Mouse (Mus musculus): Measurements from ENCODE around the gene Hspg2.

Hspg2 gene

GRCm38 (mm10) chr4:137480191-137480992, 11.8 kb downstream of the Hspg2 start:
- no peak for DNase-seq (ENCODE audit: extremely low read depth, insufficient read length, low spot score)

- no peak for DNase-seq (ENCODE audit: extremely low read depth, insufficient read length, low spot score)
Measured at GRCm38 (mm10) chr4:137480993-137481340, 12.4 kb downstream of the Hspg2 start.

DNA sequence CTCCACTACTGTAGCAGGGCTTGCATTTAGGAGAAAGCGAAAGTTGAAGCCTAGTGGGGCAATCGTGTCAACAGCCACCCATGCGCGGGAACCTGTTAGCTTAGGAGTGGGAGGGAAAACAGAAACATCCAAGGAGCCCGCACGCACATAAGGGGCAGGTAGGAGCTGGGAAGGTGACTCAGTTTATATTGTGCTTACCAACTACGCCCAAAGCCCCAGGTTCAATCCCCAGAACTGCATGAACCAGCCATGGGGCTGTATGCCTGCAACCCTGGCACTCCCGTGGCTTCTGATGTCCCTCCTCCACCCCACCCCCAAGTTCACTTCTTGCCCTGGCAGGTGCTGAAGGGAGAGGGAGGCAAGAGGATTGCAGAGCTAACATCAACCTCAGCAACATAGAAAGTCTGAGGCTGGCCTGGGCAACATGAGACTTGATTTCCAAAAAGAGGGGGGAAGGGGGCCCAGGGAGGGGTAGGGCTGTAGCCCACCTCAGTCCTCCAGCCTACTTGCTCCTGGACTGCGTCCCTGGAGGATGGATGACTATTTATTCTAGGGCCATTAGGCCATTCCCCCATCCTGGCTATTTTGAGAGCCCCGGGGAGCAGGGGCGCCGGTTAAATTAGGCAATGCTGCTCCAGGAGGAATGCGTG, 12.9 kb downstream of the Hspg2 start:
- DNase-seq (ENCODE audit: extremely low read depth, insufficient read length, low spot score), result no peak

DNA sequence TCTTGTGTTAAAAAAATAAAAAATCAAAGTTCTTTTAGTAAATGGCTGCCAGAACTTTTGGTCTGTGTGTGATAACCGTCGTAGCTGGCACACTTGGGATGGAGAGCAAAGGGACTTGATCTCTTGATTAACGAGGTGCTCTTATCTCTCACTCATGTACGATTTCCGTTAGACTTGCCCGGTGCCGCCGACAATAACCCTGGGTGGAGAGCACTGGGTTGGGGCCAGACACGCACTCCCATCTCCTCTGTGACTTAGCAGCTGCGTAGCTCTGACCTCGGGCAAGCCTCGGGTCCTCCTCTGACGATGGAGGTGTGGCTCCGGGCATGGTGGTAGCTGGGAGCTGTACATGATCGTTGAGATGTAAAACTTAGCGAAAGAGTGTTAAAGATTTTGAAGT, 15.3 kb downstream of the Hspg2 start:
- no peak for DNase-seq (ENCODE audit: extremely low read depth, insufficient read length, low spot score)

DNA sequence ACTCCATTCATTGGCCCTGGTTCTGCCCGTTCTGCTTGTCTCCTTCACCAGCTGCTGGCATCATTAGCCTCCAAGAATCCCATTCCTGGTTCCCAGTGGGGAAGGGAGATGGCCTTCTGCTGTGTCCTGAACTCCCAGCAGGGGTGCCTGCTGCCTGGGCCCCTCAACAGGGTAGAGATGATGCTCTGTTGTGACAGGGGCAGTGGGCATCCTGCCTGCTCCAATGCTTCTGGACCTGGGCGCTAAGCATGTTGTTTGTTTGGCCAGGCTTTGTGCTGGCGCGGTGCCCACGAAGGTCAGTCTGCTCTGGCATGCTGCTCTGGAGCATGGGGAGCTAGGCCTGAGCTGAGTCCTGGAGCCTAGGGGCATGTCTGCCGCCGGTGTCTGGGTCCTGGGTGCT, 16.0 kb downstream of the Hspg2 start:
- DNase-seq (ENCODE audit: extremely low read depth, insufficient read length, low spot score), result no peak

DNA sequence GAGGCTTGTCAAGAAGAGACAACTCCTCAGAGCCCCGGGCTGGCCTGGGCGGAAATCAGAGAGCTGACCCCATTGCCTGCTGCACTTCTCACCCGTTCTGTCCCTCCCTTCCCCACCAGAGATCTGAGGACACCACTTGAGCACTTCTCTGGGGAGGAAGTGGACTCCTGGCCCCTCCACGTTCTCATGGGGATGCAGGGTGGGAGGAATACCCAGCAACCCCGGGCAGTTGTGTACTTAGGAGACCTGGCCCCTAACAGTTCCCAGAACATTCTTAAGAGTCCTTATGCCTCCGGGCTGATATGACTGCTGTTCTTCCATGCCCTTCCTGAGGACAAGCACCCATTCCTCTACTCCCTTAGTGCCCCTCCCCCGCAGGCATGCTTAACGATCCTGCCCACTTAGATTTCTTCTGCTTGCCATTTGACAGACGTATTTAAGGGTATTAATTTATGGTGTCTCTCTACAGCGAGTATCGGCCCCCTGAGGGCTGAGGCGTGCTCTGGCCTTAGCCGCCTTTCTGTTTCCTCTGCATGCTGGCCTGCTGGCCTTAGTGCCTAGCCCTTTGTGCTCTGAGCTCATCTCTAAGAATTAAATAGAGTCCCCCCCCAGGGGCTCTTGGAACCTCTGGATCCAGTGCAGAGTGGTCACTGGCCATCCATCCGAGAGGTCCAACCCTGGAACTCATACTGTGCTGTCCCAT, 16.8 kb downstream of the Hspg2 start:
- no peak for DNase-seq (ENCODE audit: extremely low read depth, insufficient read length, low spot score)

DNA sequence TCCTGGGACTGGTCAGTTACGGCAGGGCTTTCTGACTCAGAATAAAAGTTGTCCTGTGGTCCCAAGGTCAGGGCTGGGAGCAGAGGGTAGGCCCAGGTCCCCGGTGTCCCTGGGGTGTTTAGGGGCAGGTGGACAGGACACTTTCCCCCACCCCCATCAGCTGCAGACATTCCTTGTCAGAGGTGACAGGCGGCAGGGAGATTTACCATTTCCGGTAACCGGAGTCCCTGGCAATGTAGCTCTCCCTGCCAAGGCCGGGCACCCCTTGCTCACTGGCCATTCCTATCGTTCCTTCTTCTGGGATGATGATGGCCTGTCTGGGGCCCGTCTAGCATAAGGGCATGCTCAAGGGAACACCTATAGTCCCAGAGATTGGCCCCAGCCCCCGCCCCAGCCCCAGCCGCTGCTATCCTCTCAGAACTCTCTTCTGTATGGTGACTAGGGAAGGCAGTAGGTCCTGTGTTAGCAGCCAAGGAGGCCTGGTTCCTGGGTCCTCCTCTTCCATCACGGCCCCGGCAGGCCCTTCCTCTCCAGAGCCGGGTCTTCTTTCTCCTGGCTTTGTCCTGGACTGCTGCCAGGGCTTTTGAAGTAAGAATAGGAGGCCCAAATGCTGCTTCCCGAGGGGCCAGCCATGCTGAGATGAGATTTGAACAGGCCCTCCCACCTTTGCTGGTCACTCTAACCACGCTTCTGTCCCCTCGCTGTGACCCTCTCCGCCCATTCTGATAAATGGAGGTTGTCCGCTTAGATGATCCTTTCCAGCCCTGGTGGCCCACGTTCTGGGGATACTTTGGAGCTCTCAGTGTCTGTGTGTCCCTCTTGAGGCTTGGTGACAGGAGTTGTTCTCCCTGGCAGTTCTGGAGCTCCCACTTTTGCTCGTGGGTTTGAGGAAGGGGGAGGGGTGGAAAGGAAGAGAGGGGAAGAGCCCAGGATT, 17.8 kb downstream of the Hspg2 start:
- DNase-seq (ENCODE audit: extremely low read depth, insufficient read length, low spot score), result no peak

GRCm38 (mm10) chr4:137487286-137488000, 18.9 kb downstream of the Hspg2 start:
- no peak for DNase-seq (ENCODE audit: extremely low read depth, insufficient read length, low spot score)

- DNase-seq (ENCODE audit: extremely low read depth, insufficient read length, low spot score), result no peak
Measured at GRCm38 (mm10) chr4:137488038-137488437, 19.5 kb downstream of the Hspg2 start.

DNA sequence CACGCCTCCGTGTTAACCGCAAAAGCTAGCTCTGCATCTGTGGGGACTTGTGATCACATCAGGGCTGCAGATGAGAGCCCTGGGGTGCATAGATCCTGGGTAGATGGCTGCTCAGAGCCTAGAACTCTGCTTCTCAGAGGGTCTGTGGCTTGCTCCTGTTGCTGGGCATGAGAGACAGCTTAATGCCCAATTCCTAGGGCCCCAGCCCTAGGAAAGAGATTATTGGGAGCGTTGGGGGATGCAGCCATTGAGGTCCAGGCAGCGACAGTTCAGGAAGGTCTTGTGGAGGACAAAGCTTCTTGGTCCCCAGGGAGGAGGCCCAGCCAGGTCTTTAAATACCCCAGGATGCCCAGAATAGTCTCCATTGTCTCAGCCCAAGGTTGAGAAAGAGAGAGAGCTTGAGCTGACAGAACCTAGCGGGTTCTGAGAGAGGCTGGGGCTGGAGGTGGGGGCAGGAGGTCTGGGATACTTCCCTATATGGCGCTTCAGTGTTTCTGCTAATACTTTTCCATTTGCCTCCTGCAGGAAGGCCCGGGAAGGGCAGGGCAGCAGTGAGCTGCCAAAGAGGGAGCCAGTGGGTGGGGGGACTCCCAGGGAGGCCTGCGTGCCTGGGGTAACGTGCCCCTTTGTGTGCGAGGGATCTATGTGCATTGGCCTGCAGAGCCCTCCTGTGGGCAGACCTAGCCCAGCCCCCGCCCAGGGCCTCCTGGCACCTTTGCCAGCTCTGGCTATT, 20.2 kb downstream of the Hspg2 start:
- no peak for DNase-seq (ENCODE audit: extremely low read depth, insufficient read length, low spot score)

DNA sequence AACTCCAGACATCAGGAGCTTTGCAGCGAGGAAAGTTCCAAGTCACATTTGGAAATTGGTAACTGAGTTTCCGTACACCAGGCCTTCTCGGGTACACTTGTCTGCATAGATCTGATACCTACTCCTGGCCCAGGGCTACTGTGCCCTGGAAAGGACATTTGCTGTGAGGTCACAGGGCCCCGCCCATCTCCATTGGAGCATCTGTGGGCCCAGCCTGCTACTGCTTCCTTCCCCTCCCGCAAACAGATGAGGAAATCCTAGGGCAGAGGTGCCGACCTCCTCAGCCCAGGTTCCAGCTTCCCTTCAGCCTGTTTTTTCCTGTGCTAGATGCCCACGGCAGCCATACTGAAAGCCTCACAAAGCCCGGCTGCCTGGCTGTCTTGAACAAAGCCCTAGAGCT, 21.4 kb downstream of the Hspg2 start:
- no peak for DNase-seq (ENCODE audit: extremely low read depth, insufficient read length, low spot score)

DNA sequence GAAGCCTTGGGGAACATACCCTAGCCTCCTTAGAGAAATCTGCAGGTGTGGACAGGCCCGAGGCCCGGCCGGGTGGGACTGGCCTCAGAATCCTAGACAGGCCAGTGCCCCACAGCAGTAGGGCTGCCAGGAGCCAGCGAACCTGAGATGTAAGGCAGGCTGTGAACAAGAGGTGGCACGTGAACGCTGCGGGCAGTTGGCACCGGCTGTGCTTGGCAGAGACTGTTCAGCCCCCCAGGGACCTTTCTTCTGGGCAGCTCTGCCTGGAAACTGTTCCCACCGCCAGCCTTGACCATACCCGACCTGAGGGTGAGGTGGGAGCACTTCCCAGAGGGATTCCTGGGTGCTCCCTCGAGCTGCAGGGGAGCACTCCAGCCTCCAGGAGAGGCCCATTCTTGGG, 24.0 kb downstream of the Hspg2 start:
- no peak for DNase-seq (ENCODE audit: extremely low read depth, insufficient read length, low spot score)

DNA sequence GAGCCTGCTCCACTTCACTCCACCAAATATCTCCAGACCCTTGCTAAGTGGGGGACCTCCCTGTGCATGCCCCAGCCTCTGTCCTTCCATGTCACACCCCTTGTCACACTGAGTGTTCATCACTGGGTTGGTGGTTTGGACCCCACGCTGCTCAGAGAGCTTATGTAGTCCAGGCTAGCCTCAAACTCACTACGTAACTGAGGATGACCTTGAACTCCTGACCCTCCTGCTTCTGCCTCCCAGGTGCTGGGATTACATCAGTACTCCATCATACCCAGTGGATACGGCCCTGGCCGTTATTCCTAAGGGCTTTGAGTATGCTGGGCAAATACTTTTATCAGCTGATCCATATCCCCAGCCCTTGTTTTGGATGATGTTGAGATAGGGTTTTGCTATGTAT, 24.6 kb downstream of the Hspg2 start:
- DNase-seq (ENCODE audit: extremely low read depth, insufficient read length, low spot score), result no peak

GRCm38 (mm10) chr4:137494751-137495500, 26.4 kb downstream of the Hspg2 start:
- peak; percentile 81 for DNase-seq (ENCODE audit: extremely low read depth, insufficient read length, low spot score)

GRCm38 (mm10) chr4:137495501-137496100, 27.0 kb downstream of the Hspg2 start:
- no peak for DNase-seq (ENCODE audit: extremely low read depth, insufficient read length, low spot score)

GRCm38 (mm10) chr4:137497367-137497766, 28.8 kb downstream of the Hspg2 start:
- no peak for DNase-seq (ENCODE audit: extremely low read depth, insufficient read length, low spot score)

DNA sequence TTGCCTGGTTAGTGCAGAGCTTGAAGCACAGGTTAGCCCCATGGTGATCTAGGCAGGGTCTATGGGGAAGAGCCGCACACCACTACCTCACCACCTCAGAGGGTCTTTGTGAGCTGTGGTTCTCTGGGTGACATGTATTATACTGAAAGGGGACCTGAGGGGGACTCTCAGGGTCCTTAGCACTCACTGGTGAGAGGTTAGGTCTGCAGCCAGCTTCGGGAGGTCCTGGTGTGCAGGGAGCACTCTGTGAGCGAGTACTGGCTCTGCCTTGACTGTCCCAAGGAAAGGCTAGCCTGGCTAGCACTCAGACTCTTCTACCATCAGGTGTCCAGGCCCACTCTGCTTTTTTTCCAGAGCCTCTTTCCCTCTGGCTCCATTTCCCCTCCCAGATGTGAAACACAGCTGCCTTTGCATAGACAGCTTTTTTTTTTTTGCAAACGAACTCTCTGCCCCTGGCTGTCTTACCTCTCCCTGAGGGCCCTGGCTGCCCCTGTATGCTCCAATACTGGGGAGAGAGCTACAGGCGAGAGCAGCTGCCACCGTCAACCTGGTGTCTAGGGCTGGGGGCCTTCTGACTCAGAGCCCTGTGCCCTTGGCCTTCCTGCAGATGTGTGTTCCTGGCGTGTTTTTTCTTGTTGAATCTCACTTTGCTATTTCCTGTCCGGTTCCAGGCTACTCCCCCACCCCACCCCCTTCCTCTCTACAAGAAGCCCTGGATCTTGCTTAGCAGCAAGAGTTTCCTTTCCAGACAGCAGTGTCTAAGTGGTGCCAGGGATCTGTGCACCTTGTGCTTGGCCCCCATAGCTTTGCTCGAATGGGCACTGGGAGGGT, 29.5 kb downstream of the Hspg2 start:
- peak; percentile 68 for DNase-seq (ENCODE audit: extremely low read depth, insufficient read length, low spot score)
